In the genomic region with DNA sequence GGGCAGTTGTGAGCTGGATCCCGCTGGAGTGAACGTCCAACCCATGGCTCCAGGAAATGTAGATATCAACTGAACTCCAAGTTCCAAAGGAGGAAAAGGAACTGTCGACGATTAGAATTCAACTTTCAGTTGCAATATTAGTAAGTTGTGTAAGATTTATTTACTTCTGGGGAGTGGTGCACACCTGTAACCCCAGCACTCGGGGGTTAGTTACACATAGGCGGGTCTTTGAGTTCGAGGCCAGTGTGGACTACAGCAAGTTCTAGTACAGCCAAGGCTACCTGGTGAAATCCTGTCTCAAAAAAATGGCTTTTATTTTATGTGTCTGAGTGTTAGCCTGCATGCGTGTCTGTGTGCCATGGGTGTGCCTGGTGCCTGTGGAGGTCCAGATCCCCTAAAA, we compare ENCODE assay signal across 23 mouse cellular contexts. TPM values are rescaled to one million over a fixed set of nuclear protein-coding genes. Genes with fewer than 3 reads are reported as not detected.
DNase-seq lines count a peak whose midpoint lies in the region; ATAC-seq and TF ChIP-seq lines count a peak whose summit lies in the region.
"Had no signal": no experiment of that assay in that cellular context is flagged by ENCODE, and none has a peak within 500 bp of the region (broad histone marks: within the 10 kb centered on the region; RNA-seq: fewer than 3 reads in every experiment).

No protein-coding gene starts in this region.

- DNase-seq in liver, postnatal 0 days = peak; percentile 8
- no peak for DNase-seq in liver
- no peak for DNase-seq in midbrain, embryonic 11.5 days (ENCODE audit: low spot score, missing footprints)
- DNase-seq in spleen, postnatal 10 days (ENCODE audit: low spot score in 2 of 2) = no peak
- DNase-seq: adrenal gland, adult 2 months; adrenal gland, postnatal 10 days; adrenal gland, postnatal 25 days; cerebellum, adult 11 months; cerebellum, adult 18-20 months; cerebellum, adult 8-10 months; cerebellum, adult 9-11 months; cerebellum, postnatal 14 days; cerebellum, postnatal 36 days; embryo, embryonic 11 days had no signal

- no peak overlapping the region for H3K4me3 ChIP-seq in intestine, postnatal 0 days (ENCODE audit: low read depth, low read length)
- no peak overlapping the region for H3K4me3 ChIP-seq in intestine, embryonic 15.5 days (replicated peaks)
- H3K4me3 ChIP-seq in liver, postnatal 0 days (ENCODE audit: low read depth, low read length) = no peak overlapping the region
- no peak overlapping the region for H3K4me3 ChIP-seq in stomach, embryonic 16.5 days (replicated peaks; ENCODE audit: low read length)
- H3K4me3 ChIP-seq in midbrain, embryonic 11.5 days (ENCODE audit: low read depth, low read length) = no peak overlapping the region
- H3K4me3 ChIP-seq: embryonic facial prominence, embryonic 13.5 days; embryonic facial prominence, embryonic 15.5 days; erythroblast, embryonic 14.5 days; forebrain, embryonic 10.5 days; forebrain, embryonic 12.5 days had no signal

- H3K9me3 ChIP-seq in intestine, postnatal 0 days (ENCODE audit: control insufficient read depth) = no peaks in the 10 kb centered on the region
- H3K9me3 ChIP-seq in intestine, embryonic 15.5 days = no peaks in the 10 kb centered on the region
- H3K9me3 ChIP-seq in liver, postnatal 0 days (ENCODE audit: low read length) = no peaks in the 10 kb centered on the region
- no peaks in the 10 kb centered on the region for H3K9me3 ChIP-seq in stomach, embryonic 16.5 days (replicated peaks; ENCODE audit: control insufficient read depth, low read length)
- no peaks in the 10 kb centered on the region for H3K9me3 ChIP-seq in midbrain, embryonic 11.5 days (ENCODE audit: control insufficient read depth, low read length)
- H3K9me3 ChIP-seq: embryonic facial prominence, embryonic 15.5 days; forebrain, embryonic 10.5 days; forebrain, embryonic 12.5 days had no signal

- H3K27ac ChIP-seq in intestine, postnatal 0 days (ENCODE audit: low read depth, low read length) = peak overlapping the region; percentile 57
- H3K27ac ChIP-seq in intestine, embryonic 15.5 days = no peak overlapping the region
- H3K27ac ChIP-seq in liver, postnatal 0 days (ENCODE audit: low read depth) = no peak overlapping the region
- no peak overlapping the region for H3K27ac ChIP-seq in stomach, embryonic 16.5 days (ENCODE audit: low read length)
- H3K27ac ChIP-seq in midbrain, embryonic 11.5 days (ENCODE audit: low read depth, low read length) = no peak overlapping the region
- H3K27ac ChIP-seq: embryonic facial prominence, embryonic 13.5 days; embryonic facial prominence, embryonic 15.5 days; forebrain, embryonic 10.5 days; forebrain, embryonic 12.5 days had no signal

- H3K4me2 ChIP-seq in intestine, postnatal 0 days (replicated peaks; ENCODE audit: low read depth) = no peak overlapping the region
- H3K4me2 ChIP-seq in intestine, embryonic 15.5 days (replicated peaks) = no peak overlapping the region
- H3K4me2 ChIP-seq in liver, postnatal 0 days (ENCODE audit: low read depth, low read length) = no peak overlapping the region
- H3K4me2 ChIP-seq in stomach, embryonic 16.5 days (ENCODE audit: low read depth, low read length) = no peak overlapping the region
- H3K4me2 ChIP-seq in midbrain, embryonic 11.5 days = no peak overlapping the region
- H3K4me2 ChIP-seq: embryonic facial prominence, embryonic 13.5 days; embryonic facial prominence, embryonic 15.5 days; forebrain, embryonic 12.5 days had no signal

- H3K9ac ChIP-seq in intestine, postnatal 0 days (ENCODE audit: low read depth, low read length) = no peak overlapping the region
- no peak overlapping the region for H3K9ac ChIP-seq in intestine, embryonic 15.5 days
- no peak overlapping the region for H3K9ac ChIP-seq in liver, postnatal 0 days (replicated peaks)
- H3K9ac ChIP-seq in stomach, embryonic 16.5 days (ENCODE audit: low read length) = no peak overlapping the region
- no peak overlapping the region for H3K9ac ChIP-seq in midbrain, embryonic 11.5 days (ENCODE audit: low read length)
- H3K9ac ChIP-seq: embryonic facial prominence, embryonic 13.5 days; embryonic facial prominence, embryonic 15.5 days; forebrain, embryonic 12.5 days had no signal

- H3K27me3 ChIP-seq in intestine, postnatal 0 days (replicated peaks; ENCODE audit: control insufficient read depth, insufficient read depth, low read length) = no peaks in the 10 kb centered on the region
- H3K27me3 ChIP-seq in intestine, embryonic 15.5 days (replicated peaks) = no peaks in the 10 kb centered on the region
- H3K27me3 ChIP-seq in liver, postnatal 0 days (ENCODE audit: insufficient read depth, low read length) = no peaks in the 10 kb centered on the region
- H3K27me3 ChIP-seq in stomach, embryonic 16.5 days (ENCODE audit: control insufficient read depth, insufficient read depth, low read length) = no peaks in the 10 kb centered on the region
- no peaks in the 10 kb centered on the region for H3K27me3 ChIP-seq in midbrain, embryonic 11.5 days (ENCODE audit: control insufficient read depth, insufficient read depth, low read length)
- H3K27me3 ChIP-seq: embryonic facial prominence, embryonic 13.5 days; embryonic facial prominence, embryonic 15.5 days; forebrain, embryonic 12.5 days had no signal

- TF ChIP-seq CTCF in intestine, postnatal 0 days (IDR thresholded peaks at IDR 0.05; ENCODE audit: low read depth) = no peak
- no peak for TF ChIP-seq CTCF in liver, postnatal 0 days (IDR thresholded peaks at IDR 0.05; ENCODE audit: low read depth)

- H3K4me1 ChIP-seq in intestine, postnatal 0 days (replicated peaks; ENCODE audit: control insufficient read depth, insufficient read depth, low read length) = 0 out of 2 replicates have a peak, but pooled peaks cover 4% of the 10 kb centered on the region
- no peaks in the 10 kb centered on the region for H3K4me1 ChIP-seq in intestine, embryonic 15.5 days (replicated peaks)
- no peaks in the 10 kb centered on the region for H3K4me1 ChIP-seq in liver, postnatal 0 days (ENCODE audit: insufficient read depth)
- H3K4me1 ChIP-seq in stomach, embryonic 16.5 days (ENCODE audit: control insufficient read depth, insufficient read depth, low read length) = no peaks in the 10 kb centered on the region
- no peaks in the 10 kb centered on the region for H3K4me1 ChIP-seq in midbrain, embryonic 11.5 days (ENCODE audit: control insufficient read depth, insufficient read depth, low read length)
- H3K4me1 ChIP-seq: embryonic facial prominence, embryonic 13.5 days; embryonic facial prominence, embryonic 15.5 days; forebrain, embryonic 12.5 days had no signal

- TF ChIP-seq EP300 in liver, postnatal 0 days (IDR thresholded peaks at IDR 0.05; ENCODE audit: low read depth) = no peak

- WGBS in intestine, postnatal 0 days = 64% methylated on average over 8 of the region's 8 CpGs
- 73% methylated on average over 8 of the region's 8 CpGs for WGBS in intestine, embryonic 15.5 days
- WGBS in liver, postnatal 0 days (ENCODE audit: insufficient replicate concordance) = 66% methylated on average over 8 of the region's 8 CpGs
- 69% methylated on average over 8 of the region's 8 CpGs for WGBS in stomach, embryonic 16.5 days
- WGBS in midbrain, embryonic 11.5 days = 94% methylated on average over 8 of the region's 8 CpGs

- ATAC-seq in intestine, postnatal 0 days = peak; percentile 35; the same call in 1 of the 2 replicates
- no peak for ATAC-seq in intestine, embryonic 15.5 days
- ATAC-seq in liver, postnatal 0 days = no peak
- ATAC-seq in stomach, embryonic 16.5 days (ENCODE audit: insufficient read depth, low FRiP score) = peak; percentile 25; the same call in 1 of the 2 replicates
- ATAC-seq in midbrain, embryonic 11.5 days (ENCODE audit: low FRiP score) = no peak
- ATAC-seq: forebrain, embryonic 14.5 days had no signal

- H3K36me3 ChIP-seq in intestine, postnatal 0 days (ENCODE audit: control insufficient read depth, insufficient read depth) = peaks cover 7% of the 10 kb centered on the region; the same call in 1 of the 2 replicates
- peaks cover 14% of the 10 kb centered on the region for H3K36me3 ChIP-seq in intestine, embryonic 15.5 days
- 0 out of 2 replicates have a peak, but pooled peaks cover 5% of the 10 kb centered on the region for H3K36me3 ChIP-seq in liver, postnatal 0 days (replicated peaks; ENCODE audit: insufficient read depth, low read length)
- H3K36me3 ChIP-seq in stomach, embryonic 16.5 days (ENCODE audit: control insufficient read depth, insufficient read depth, low read length) = no peaks in the 10 kb centered on the region
- 0 out of 2 replicates have a peak, but pooled peaks cover 3% of the 10 kb centered on the region for H3K36me3 ChIP-seq in midbrain, embryonic 11.5 days (ENCODE audit: control insufficient read depth, insufficient read depth, low read length)

RNA-seq across cellular contexts. Expression of gene Foxj1, which starts 18.3 kb away (rescaled TPM):
- 0.09 TPM in 1 of 2 replicates, not detected in the other for polyA plus RNA-seq in intestine, postnatal 0 days (2015; fragmentation: Nextera tagmentation; extraction: Ambion mirVana)
- polyA plus RNA-seq in intestine, embryonic 15.5 days (2015; fragmentation: Nextera tagmentation; extraction: Ambion mirVana) = 0.66 and 0.77 TPM in 2 replicates
- polyA plus RNA-seq in liver, postnatal 0 days (2015; fragmentation: Nextera tagmentation; extraction: Ambion mirVana) = 0.07 and 0.14 TPM in 2 replicates
- 0.39 and 0.41 TPM in 2 replicates for polyA plus RNA-seq in stomach, embryonic 16.5 days (2015; fragmentation: Nextera tagmentation; extraction: Ambion mirVana)
- 3.5 and 3.8 TPM in 2 replicates for polyA plus RNA-seq in midbrain, embryonic 11.5 days (2014; fragmentation: Nextera tagmentation; extraction: Ambion mirVana)

RNA-seq across cellular contexts. Expression of gene Exoc7, which starts 46.5 kb away (rescaled TPM):
- 44.6 and 49.2 TPM in 2 replicates for polyA plus RNA-seq in intestine, postnatal 0 days (2015; fragmentation: Nextera tagmentation; extraction: Ambion mirVana)
- 52.1 and 52.5 TPM in 2 replicates for polyA plus RNA-seq in intestine, embryonic 15.5 days (2015; fragmentation: Nextera tagmentation; extraction: Ambion mirVana)
- polyA plus RNA-seq in liver, postnatal 0 days (2015; fragmentation: Nextera tagmentation; extraction: Ambion mirVana) = 18.1 and 18.4 TPM in 2 replicates
- polyA plus RNA-seq in stomach, embryonic 16.5 days (2015; fragmentation: Nextera tagmentation; extraction: Ambion mirVana) = 56.8 and 58.4 TPM in 2 replicates
- 59.9 and 61.3 TPM in 2 replicates for polyA plus RNA-seq in midbrain, embryonic 11.5 days (2014; fragmentation: Nextera tagmentation; extraction: Ambion mirVana)

RNA-seq across cellular contexts. Expression of gene Rnf157, which starts 59.3 kb away (rescaled TPM):
- polyA plus RNA-seq in intestine, postnatal 0 days (2015; fragmentation: Nextera tagmentation; extraction: Ambion mirVana) = 4.9 and 6.6 TPM in 2 replicates
- polyA plus RNA-seq in intestine, embryonic 15.5 days (2015; fragmentation: Nextera tagmentation; extraction: Ambion mirVana) = 16.4 and 18.2 TPM in 2 replicates
- polyA plus RNA-seq in liver, postnatal 0 days (2015; fragmentation: Nextera tagmentation; extraction: Ambion mirVana) = 1.5 and 2.2 TPM in 2 replicates
- polyA plus RNA-seq in stomach, embryonic 16.5 days (2015; fragmentation: Nextera tagmentation; extraction: Ambion mirVana) = 5.2 TPM in 2 replicates
- polyA plus RNA-seq in midbrain, embryonic 11.5 days (2014; fragmentation: Nextera tagmentation; extraction: Ambion mirVana) = 17.8 and 18.1 TPM in 2 replicates
- polyA plus RNA-seq: erythroblast, embryonic 14.5 days had no signal

Comparison
In these comparisons a context has a peak if more than half of its experiments do, and no peak if none do; other contexts are left out.
1. ATAC-seq: peak in intestine, postnatal 0 days (single experiment) and stomach, embryonic 16.5 days (single experiment); none in intestine, embryonic 15.5 days (single experiment), liver, postnatal 0 days (single experiment) and midbrain, embryonic 11.5 days (single experiment).